Mouse (Mus musculus) lung, postnatal 0 days (tissue): ENCODE data around the gene Slc6a21.
"Not testable (repeated sequence)": the region's sequence is repeated elsewhere in the genome, so short reads cannot be mapped to it uniquely, and the experiment has no call there.

Source experiments
- CTCF ChIP-seq: IDR thresholded peaks from 2 replicates; pipeline ENCODE4 v1.5.1; 2016; ENCODE audit warnings: antibody characterized with exemption, mild to moderate bottlenecking
- EP300 ChIP-seq: IDR thresholded peaks from 2 replicates; pipeline ENCODE4 v1.6.1; 2016; ENCODE audit warnings: antibody characterized with exemption, mild to moderate bottlenecking, control low read depth

DNA sequence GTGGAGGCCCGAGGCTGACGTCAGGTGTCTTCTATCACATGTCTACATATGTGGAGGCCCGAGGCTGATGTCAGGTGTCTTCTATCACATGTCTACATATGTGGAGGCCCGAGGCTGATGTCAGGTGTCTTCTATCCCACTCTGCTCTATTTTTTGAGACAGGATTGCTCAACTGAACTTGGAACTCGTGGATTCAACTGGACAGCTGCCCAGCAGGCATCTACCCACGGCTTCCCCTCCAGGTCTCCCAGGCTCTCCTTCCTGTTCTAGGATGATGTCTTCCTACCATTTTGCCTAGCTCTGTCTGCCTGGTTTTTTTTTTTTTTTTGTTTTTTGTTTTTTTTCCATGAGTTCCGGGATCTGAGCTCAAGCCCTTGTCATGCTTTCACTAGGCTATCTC is 21.5 kb upstream of the Slc6a21 start:
- not testable (repeated sequence) for TF ChIP-seq EP300, CTCF
